Mouse (Mus musculus): ENCODE data around the gene Wdr19.

- TF ChIP-seq POLR2A (IDR thresholded peaks at IDR 0.05; ENCODE audit: insufficient read depth, low read length) = no peak
- TF ChIP-seq CTCF (IDR thresholded peaks at IDR 0.05; ENCODE audit: low read depth, low read length) = no peak
These were observed 18.2 kb upstream of the Wdr19 start for GRCm38 (mm10) chr5:65181160-65181793.

Data from ES-Bruce4 (cell line).